Mouse (Mus musculus) neural tube, embryonic 12.5 days (tissue): ENCODE measurements at regions not wholly inside any gene's neighbourhood (a gene's known extent, or its start where the extent isn't known, plus 50 kb on each side); places are given as distances from the start of the nearest gene placed in this dataset.
A peak's percentile ranks its signal among the peaks of the same experiment; 100 is the strongest.

Experiments
- ATAC-seq: fragments of 200-750 bp; cut with Nextera tagmentation; 2 replicates; pipeline ENCODE4 v1.8.0; 2017; ENCODE audit warnings: low read depth, mild to moderate bottlenecking, moderate TSS enrichment, moderate library complexity; ENCODE audit not compliant: low FRiP score
- H3K27ac ChIP-seq: fragments of 300-500 bp; sonication (generic); 2 replicates; pipeline ENCODE4 v1.5.1; 2016
- H3K27me3 ChIP-seq: fragments of 300-500 bp; sonication (generic); replicated peaks from 2 replicates; pipeline ENCODE4 v1.6.1; 2016; ENCODE audit warnings: mild to moderate bottlenecking
- H3K36me3 ChIP-seq: fragments of 300-500 bp; sonication (generic); 2 replicates; pipeline ENCODE4 v1.6.1; 2016; ENCODE audit warnings: mild to moderate bottlenecking
- H3K4me1 ChIP-seq: fragments of 300-500 bp; sonication (generic); 2 replicates; pipeline ENCODE4 v1.6.1; 2016
- H3K4me2 ChIP-seq: fragments of 300-500 bp; sonication (generic); replicated peaks from 2 replicates; pipeline ENCODE4 v1.6.1; 2016; ENCODE audit warnings: mild to moderate bottlenecking
- H3K4me3 ChIP-seq: fragments of 300-500 bp; sonication (generic); 2 replicates; pipeline ENCODE4 v1.5.1; 2016
- H3K9ac ChIP-seq: fragments of 300-500 bp; sonication (generic); 2 replicates; pipeline ENCODE4 v1.6.1; 2016; ENCODE audit warnings: mild to moderate bottlenecking
- H3K9me3 ChIP-seq: fragments of 300-500 bp; sonication (generic); 2 replicates; pipeline ENCODE4 v1.6.1; 2016; ENCODE audit warnings: mild to moderate bottlenecking
- WGBS: fragments of 180-500 bp; shearing (Covaris S2); methylation state at CpG from one replicate; pipeline ENCODE4 v1.1.7; 2016; 5-methylcytosine and 5-hydroxymethylcytosine counted together

DNA sequence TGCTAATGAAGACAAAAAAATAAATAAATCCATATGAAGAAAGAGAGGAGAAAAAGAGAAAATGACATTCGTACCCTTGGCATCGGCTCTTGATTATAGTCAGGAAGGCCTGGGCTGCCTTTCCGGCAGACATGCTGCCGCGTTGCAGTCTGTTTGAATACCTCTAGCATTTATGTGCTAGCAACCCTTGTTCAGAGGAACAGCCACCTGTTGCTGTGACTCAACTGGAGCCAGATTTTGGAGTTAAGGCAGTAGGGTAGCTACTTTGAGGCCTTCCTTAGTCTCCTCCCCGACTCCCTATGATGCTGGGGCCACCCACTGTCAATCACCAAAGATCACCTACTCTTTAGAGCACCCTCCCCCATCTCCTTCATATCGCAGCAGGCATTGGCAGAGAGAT lies 148.5 kb upstream of the Cops8 start:
- Histone ChIP-seq H3K36me3 (no peaks in the 10 kb centered on the region), H3K9ac (no peak overlapping the region), H3K27me3 (peaks cover 9% of the 10 kb centered on the region), H3K4me2 (no peak overlapping the region), H3K27ac (no peak overlapping the region), H3K4me1 (peaks cover 35% of the 10 kb centered on the region), H3K9me3 (no peaks in the 10 kb centered on the region), H3K4me3 (no peak overlapping the region)
- WGBS = 64% methylated on average over 7 of the region's 7 CpGs
- no peak for ATAC-seq

- peaks cover 26% of the 10 kb centered on the region for H3K4me1 ChIP-seq
- WGBS = 10% methylated on average over 9 of the region's 9 CpGs
- H3K27me3 ChIP-seq = peaks cover 15% of the 10 kb centered on the region
- H3K9ac ChIP-seq = no peak overlapping the region
- no peaks in the 10 kb centered on the region for H3K9me3 ChIP-seq
- no peak overlapping the region for H3K27ac ChIP-seq
- H3K4me2 ChIP-seq = peak overlapping the region; percentile 28; the same call in 1 of the 2 replicates
- H3K36me3 ChIP-seq = no peaks in the 10 kb centered on the region
- no peak for ATAC-seq
- no peak overlapping the region for H3K4me3 ChIP-seq
Observed at GRCm38 (mm10) chr1:90457396-90457795, 145.4 kb upstream of the Cops8 start.

GRCm38 (mm10) chr1:90458176-90458575 lies 144.6 kb upstream of the Cops8 start:
- H3K36me3 ChIP-seq = no peaks in the 10 kb centered on the region
- H3K4me3 ChIP-seq = no peak overlapping the region
- H3K27me3 ChIP-seq = peaks cover 15% of the 10 kb centered on the region
- H3K9ac ChIP-seq = no peak overlapping the region
- no peak overlapping the region for H3K4me2 ChIP-seq
- no peak for ATAC-seq
- H3K4me1 ChIP-seq = peaks cover 22% of the 10 kb centered on the region
- H3K27ac ChIP-seq = no peak overlapping the region
- WGBS = 63% methylated on average over 8 of the region's 8 CpGs
- H3K9me3 ChIP-seq = no peaks in the 10 kb centered on the region

GRCm38 (mm10) chr1:90461699-90462098 lies 141.1 kb upstream of the Cops8 start:
- peaks cover 13% of the 10 kb centered on the region for H3K4me1 ChIP-seq
- peaks cover 22% of the 10 kb centered on the region for H3K27me3 ChIP-seq
- H3K36me3 ChIP-seq = no peaks in the 10 kb centered on the region
- H3K9ac ChIP-seq = no peak overlapping the region
- H3K4me3 ChIP-seq = no peak overlapping the region
- H3K9me3 ChIP-seq = no peaks in the 10 kb centered on the region
- H3K27ac ChIP-seq = no peak overlapping the region
- WGBS = 89% methylated on average over 1 of the region's 1 CpGs
- ATAC-seq = no peak
- H3K4me2 ChIP-seq = no peak overlapping the region

DNA sequence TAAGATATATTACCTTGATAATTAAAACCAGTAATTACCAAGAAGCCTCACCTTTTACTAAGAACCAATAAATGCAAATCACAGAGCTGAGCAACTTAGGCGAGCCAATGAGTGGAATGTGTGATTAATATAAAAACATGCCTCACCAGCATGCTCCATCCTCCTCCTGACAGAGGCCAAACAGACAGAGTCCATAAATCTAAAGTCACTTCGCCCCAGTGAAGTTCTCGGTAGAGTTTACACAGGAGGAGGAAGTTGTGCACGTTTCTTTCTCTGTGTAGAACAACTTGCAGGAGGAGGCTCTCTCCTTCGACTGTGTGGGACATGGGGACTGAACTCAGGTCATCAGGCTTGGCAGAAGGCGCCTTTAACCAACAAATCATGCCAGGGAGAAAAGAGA lies 139.5 kb upstream of the Cops8 start:
- Histone ChIP-seq H3K27me3 (peaks cover 22% of the 10 kb centered on the region), H3K4me2 (no peak overlapping the region), H3K27ac (no peak overlapping the region), H3K9ac (no peak overlapping the region), H3K36me3 (no peaks in the 10 kb centered on the region), H3K4me3 (no peak overlapping the region), H3K4me1 (peaks cover 11% of the 10 kb centered on the region), H3K9me3 (no peaks in the 10 kb centered on the region)
- no peak for ATAC-seq
- 62% methylated on average over 6 of the region's 6 CpGs for WGBS

DNA sequence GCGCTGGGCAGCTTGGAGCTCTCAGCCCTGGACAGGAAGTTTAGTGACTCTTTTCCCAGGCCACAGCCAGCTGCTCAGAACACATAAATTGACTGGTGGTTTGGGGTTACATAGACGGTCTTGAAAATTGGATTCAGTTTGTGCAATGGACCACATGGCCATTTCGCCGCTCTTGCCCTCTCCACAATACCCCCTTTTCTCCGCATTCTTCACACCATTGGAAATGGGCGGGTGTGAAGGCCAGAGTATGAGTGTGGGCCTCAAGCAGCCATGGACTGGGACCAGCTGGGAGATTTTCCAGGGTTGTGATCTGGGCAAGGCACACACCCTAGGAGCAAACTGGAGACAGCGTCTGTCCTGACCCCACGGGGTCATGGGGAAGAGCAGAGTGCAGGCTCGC lies 135.1 kb upstream of the Cops8 start:
- Histone ChIP-seq H3K36me3 (no peaks in the 10 kb centered on the region), H3K4me1 (peaks cover 16% of the 10 kb centered on the region; the same call in 1 of the 2 replicates), H3K27me3 (peaks cover 15% of the 10 kb centered on the region), H3K27ac (no peak overlapping the region), H3K4me3 (no peak overlapping the region), H3K9ac (no peak overlapping the region), H3K4me2 (no peak overlapping the region), H3K9me3 (no peaks in the 10 kb centered on the region)
- WGBS = 31% methylated on average over 9 of the region's 9 CpGs
- peak; percentile 72 for ATAC-seq

- no peak overlapping the region for H3K27ac ChIP-seq
- no peak overlapping the region for H3K9ac ChIP-seq
- H3K4me2 ChIP-seq = no peak overlapping the region
- WGBS = 39% methylated on average over 10 of the region's 10 CpGs
- no peak overlapping the region for H3K4me3 ChIP-seq
- no peaks in the 10 kb centered on the region for H3K36me3 ChIP-seq
- no peak for ATAC-seq
- no peaks in the 10 kb centered on the region for H3K9me3 ChIP-seq
- peaks cover 2% of the 10 kb centered on the region; the same call in 1 of the 2 replicates for H3K27me3 ChIP-seq
- peaks cover 32% of the 10 kb centered on the region for H3K4me1 ChIP-seq
Observed at GRCm38 (mm10) chr1:90470996-90471395, 131.8 kb upstream of the Cops8 start.

- Histone ChIP-seq H3K9ac (no peak overlapping the region), H3K4me1 (peaks cover 39% of the 10 kb centered on the region), H3K36me3 (no peaks in the 10 kb centered on the region), H3K9me3 (no peaks in the 10 kb centered on the region), H3K4me3 (no peak overlapping the region), H3K27me3 (no peaks in the 10 kb centered on the region), H3K27ac (no peak overlapping the region), H3K4me2 (no peak overlapping the region)
- WGBS = 91% methylated on average over 13 of the region's 13 CpGs
- ATAC-seq = no peak
Observed at GRCm38 (mm10) chr1:90471806-90472205, 131.0 kb upstream of the Cops8 start.

GRCm38 (mm10) chr1:90475060-90475813 lies 127.5 kb upstream of the Cops8 start:
- no peak overlapping the region for H3K9ac ChIP-seq
- H3K4me3 ChIP-seq = no peak overlapping the region
- H3K4me2 ChIP-seq = no peak overlapping the region
- ATAC-seq = peak; percentile 76
- peaks cover 33% of the 10 kb centered on the region for H3K4me1 ChIP-seq
- H3K9me3 ChIP-seq = no peaks in the 10 kb centered on the region
- 35% methylated on average over 10 of the region's 10 CpGs for WGBS
- peak overlapping the region; percentile 11; the same call in 1 of the 2 replicates for H3K27ac ChIP-seq
- no peaks in the 10 kb centered on the region for H3K36me3 ChIP-seq
- no peaks in the 10 kb centered on the region for H3K27me3 ChIP-seq

- Histone ChIP-seq H3K9ac (no peak overlapping the region), H3K4me3 (no peak overlapping the region), H3K36me3 (no peaks in the 10 kb centered on the region), H3K27me3 (no peaks in the 10 kb centered on the region), H3K27ac (no peak overlapping the region; the same call in 1 of the 2 replicates), H3K4me2 (no peak overlapping the region), H3K9me3 (no peaks in the 10 kb centered on the region), H3K4me1 (peaks cover 25% of the 10 kb centered on the region)
- peak; percentile 61 for ATAC-seq
- 17% methylated on average over 9 of the region's 9 CpGs for WGBS
Observed at GRCm38 (mm10) chr1:90476556-90477243, 126.1 kb upstream of the Cops8 start.

DNA sequence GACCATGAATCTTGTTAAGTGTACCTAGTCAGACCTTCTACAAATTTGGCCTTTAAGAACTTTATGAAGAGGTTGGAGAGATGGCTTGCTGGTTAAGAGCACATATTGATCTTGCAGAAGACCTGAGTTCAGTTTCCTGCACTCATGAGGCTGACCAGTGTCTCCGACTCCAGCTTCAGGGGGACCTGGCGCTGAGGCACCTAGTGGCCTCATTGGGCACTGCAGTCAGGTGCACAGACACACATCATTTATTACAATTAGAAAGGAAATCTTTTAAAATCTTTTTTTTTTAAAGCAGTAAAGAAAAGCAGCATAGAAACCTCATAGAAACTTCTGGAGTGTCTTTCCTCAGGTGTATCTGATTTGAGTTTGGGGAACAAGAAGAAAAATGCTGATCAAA lies 123.9 kb upstream of the Cops8 start:
- no peaks in the 10 kb centered on the region for H3K9me3 ChIP-seq
- H3K4me3 ChIP-seq = no peak overlapping the region
- H3K4me1 ChIP-seq = peaks cover 25% of the 10 kb centered on the region
- WGBS = 98% methylated on average over 2 of the region's 2 CpGs
- no peak overlapping the region for H3K27ac ChIP-seq
- H3K4me2 ChIP-seq = no peak overlapping the region
- no peak overlapping the region for H3K9ac ChIP-seq
- ATAC-seq = no peak
- H3K27me3 ChIP-seq = no peaks in the 10 kb centered on the region
- no peaks in the 10 kb centered on the region for H3K36me3 ChIP-seq

GRCm38 (mm10) chr1:90481247-90481646 lies 121.5 kb upstream of the Cops8 start:
- Histone ChIP-seq H3K27me3 (no peaks in the 10 kb centered on the region), H3K9ac (no peak overlapping the region), H3K27ac (no peak overlapping the region), H3K36me3 (no peaks in the 10 kb centered on the region), H3K4me3 (no peak overlapping the region), H3K4me1 (peaks cover 7% of the 10 kb centered on the region; the same call in 1 of the 2 replicates), H3K4me2 (no peak overlapping the region), H3K9me3 (no peaks in the 10 kb centered on the region)
- ATAC-seq = no peak
- WGBS = 76% methylated on average over 5 of the region's 5 CpGs
